Mouse (Mus musculus) neural tube, embryonic 14.5 days (tissue): ENCODE results near the gene Hnrnpa3. TPM values are rescaled to one million over a fixed set of nuclear protein-coding genes. Genes with fewer than 3 reads are reported as not detected.

Source experiments
- ATAC-seq: fragments of 200-750 bp; cut with Nextera tagmentation; 2 replicates; pipeline ENCODE4 v1.8.0; 2017; ENCODE audit warnings: low read depth, mild to moderate bottlenecking, moderate TSS enrichment, moderate library complexity
- H3K27ac ChIP-seq: fragments of 300-500 bp; sonication (generic); 2 replicates; pipeline ENCODE4 v1.5.1; 2014; ENCODE audit warnings: low read depth, mild to moderate bottlenecking, control low read depth, low read length, moderate library complexity, mixed read lengths
- H3K27me3 ChIP-seq: fragments of 300-500 bp; sonication (generic); 2 replicates; pipeline ENCODE4 v1.6.1; 2014; ENCODE audit warnings: low read length; ENCODE audit not compliant: control insufficient read depth, insufficient read depth
- H3K36me3 ChIP-seq: fragments of 300-500 bp; sonication (generic); 2 replicates; pipeline ENCODE4 v1.6.1; 2014; ENCODE audit warnings: low read length, mixed read lengths; ENCODE audit not compliant: control insufficient read depth, insufficient read depth
- H3K4me1 ChIP-seq: fragments of 300-500 bp; sonication (generic); 2 replicates; pipeline ENCODE4 v1.6.1; 2014; ENCODE audit warnings: low read length; ENCODE audit not compliant: control insufficient read depth, insufficient read depth
- H3K4me2 ChIP-seq: fragments of 300-500 bp; sonication (generic); 2 replicates; pipeline ENCODE4 v1.6.1; 2014; ENCODE audit warnings: mild to moderate bottlenecking, low read depth, low read length, control low read depth
- H3K4me3 ChIP-seq: fragments of 300-500 bp; sonication (generic); 2 replicates; pipeline ENCODE4 v1.5.1; 2014; ENCODE audit warnings: low read depth, low read length, control low read depth, mixed read lengths
- H3K9ac ChIP-seq: fragments of 300-500 bp; sonication (generic); replicated peaks from 2 replicates; pipeline ENCODE4 v1.6.1; 2014; ENCODE audit warnings: low read depth, mild to moderate bottlenecking, control low read depth, low read length, mixed read lengths
- H3K9me3 ChIP-seq: fragments of 300-500 bp; sonication (generic); 2 replicates; pipeline ENCODE4 v1.6.1; 2016; ENCODE audit warnings: low read length; ENCODE audit not compliant: control insufficient read depth
- WGBS: fragments of 180-500 bp; shearing (Covaris S2); extraction: QIAGEN DNeasy Blood & Tissue Kit; methylation state at CpG from one replicate; pipeline ENCODE4 v1.1.7; 2014; 5-methylcytosine and 5-hydroxymethylcytosine counted together
- polyA plus RNA-seq: library from polyadenylated mRNA; unstranded; fragments of >200 nt; fragmentation: Nextera tagmentation; extraction: Ambion mirVana; gene quantifications from 2 replicates; pipeline ENCODE4 v1.2.1, GENCODE M21; 2014

The Hnrnpa3 gene
- polyA plus RNA-seq, 1 experiment from 2014 or later: 130 TPM

DNA sequence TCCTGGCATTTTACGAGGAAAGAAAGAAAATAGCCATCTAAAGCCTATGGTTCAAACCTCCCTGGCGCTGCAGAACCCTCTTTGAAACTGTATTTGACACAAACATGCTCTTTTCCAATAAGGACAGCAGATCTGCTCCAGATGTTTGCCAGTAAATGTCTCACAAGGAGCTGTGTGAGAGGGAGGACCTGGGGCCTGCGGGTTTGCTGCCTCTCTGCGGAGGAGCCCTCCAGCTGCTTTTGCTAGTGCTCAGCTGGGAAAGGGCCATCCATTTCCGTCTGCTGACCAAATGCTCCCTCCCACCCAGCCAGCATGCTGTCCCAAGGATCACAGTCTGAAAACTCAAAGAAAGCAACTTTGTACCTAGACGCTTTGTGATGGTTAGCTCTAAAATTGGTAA, 40.3 kb upstream of the Hnrnpa3 start:
- H3K4me2 ChIP-seq: no peak overlapping the region
- no peak for ATAC-seq
- no peaks in the 10 kb centered on the region for H3K36me3 ChIP-seq
- no peaks in the 10 kb centered on the region for H3K27me3 ChIP-seq
- H3K4me1 ChIP-seq: no peaks in the 10 kb centered on the region
- no peak overlapping the region for H3K4me3 ChIP-seq
- H3K9me3 ChIP-seq: no peaks in the 10 kb centered on the region
- no peak overlapping the region for H3K9ac ChIP-seq
- WGBS: 57% methylated on average over 6 of the region's 6 CpGs
- H3K27ac ChIP-seq: no peak overlapping the region

DNA sequence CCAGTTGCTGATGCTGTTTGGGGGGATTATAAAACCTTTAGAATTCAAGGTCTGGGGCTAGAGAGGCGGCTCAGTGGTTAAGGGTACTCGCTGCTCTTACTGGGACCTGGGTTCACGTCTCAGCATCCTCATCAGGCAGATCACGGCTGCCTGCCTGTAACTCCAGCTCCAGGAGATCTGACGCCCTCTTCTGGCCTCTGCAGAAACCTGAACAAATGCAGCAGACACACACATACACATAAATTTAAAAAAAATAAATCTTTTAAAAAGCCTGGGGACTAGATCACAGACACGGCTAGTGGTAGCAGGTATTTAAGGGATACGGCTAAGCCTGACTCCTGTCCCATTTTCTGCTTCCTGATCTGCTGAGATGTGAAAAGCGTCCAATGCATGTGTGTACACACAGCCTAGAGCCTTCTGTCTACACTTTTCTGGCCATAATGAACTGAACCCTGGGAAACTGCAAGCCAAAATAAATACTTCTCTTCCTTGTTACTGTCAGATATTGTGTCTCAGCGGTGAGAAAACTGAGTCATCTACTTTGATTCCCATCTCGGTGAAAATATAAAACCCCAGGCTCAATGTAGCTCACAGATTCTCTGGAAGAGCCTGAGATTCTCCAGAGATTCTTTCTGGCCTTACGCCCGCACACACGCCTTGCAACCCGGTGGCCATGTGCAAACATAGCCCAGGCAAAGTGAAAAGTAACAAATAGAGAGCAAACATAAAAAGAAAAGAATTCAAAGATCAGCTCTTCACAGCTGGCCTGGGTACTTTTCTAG, 37.0 kb upstream of the Hnrnpa3 start:
- Histone ChIP-seq H3K36me3 (no peaks in the 10 kb centered on the region), H3K9ac (no peak overlapping the region), H3K4me1 (no peaks in the 10 kb centered on the region), H3K27ac (no peak overlapping the region), H3K4me3 (no peak overlapping the region), H3K27me3 (no peaks in the 10 kb centered on the region), H3K9me3 (no peaks in the 10 kb centered on the region), H3K4me2 (no peak overlapping the region)
- ATAC-seq: no peak
- WGBS: 83% methylated on average over 14 of the region's 14 CpGs

DNA sequence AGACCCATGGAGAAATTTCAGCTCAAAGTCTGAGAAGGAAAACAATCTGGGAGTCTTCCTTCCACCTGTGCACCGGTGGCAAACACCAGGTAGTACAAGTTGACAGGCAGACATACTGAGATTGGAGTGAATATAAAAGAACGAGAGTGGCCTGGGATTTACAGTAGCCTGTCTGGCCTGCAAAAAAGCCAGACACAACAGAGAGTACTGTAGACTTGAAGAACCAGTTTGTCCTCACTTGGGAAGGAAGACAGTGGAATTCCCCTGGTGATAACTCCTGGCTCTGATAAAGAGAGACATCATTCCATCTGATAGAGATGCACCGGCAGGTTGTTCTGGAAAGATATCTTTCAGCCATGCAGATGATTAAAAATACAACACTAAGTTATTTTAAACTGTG, 34.0 kb upstream of the Hnrnpa3 start:
- Histone ChIP-seq H3K27ac (no peak overlapping the region), H3K9me3 (no peaks in the 10 kb centered on the region), H3K9ac (no peak overlapping the region), H3K4me1 (no peaks in the 10 kb centered on the region), H3K36me3 (no peaks in the 10 kb centered on the region), H3K4me3 (no peak overlapping the region), H3K4me2 (no peak overlapping the region), H3K27me3 (no peaks in the 10 kb centered on the region)
- WGBS: 88% methylated on average over 3 of the region's 3 CpGs
- ATAC-seq: no peak

DNA sequence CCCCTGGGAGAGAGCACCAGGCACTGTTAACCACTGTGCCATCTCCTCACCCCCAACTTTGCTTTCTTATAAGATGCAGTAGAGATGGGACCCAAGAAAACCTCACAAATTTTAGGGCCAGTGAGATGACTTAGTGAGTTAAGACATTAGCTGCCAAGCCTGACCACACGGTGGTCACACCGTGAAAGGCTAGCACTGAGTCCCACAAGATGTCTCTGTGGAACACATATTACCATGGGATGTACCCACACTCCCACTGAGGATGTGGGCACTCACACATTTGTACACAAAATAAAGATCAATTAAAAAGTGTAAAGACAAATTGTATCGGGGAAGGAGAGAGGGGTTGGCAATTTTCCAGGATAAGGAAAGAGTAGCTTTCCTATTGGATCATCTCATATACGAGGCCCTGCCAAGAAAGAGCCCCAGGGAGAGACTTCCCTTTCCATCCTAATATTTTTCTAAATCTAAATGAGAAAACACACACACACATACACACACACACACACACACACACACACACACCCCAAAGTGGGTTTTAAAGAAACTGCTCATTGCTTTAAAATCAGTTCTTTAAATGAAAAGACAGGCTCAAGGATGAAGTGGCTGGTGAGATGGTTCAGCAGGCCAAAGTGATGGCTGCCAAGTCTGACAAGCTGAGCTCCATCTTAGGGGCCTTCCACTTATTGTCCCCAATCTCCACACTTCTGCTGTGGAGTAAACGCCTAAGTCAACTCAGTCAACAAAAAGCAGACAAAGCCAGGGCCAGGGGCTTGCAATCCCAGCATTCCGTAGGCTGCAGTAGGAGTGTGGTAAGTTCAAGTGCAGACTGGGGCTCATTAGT, 32.2 kb upstream of the Hnrnpa3 start:
- 72% methylated on average over 6 of the region's 6 CpGs for whole genome bisulfite sequencing
- Histone ChIP-seq H3K4me3 (no peak overlapping the region), H3K36me3 (no peaks in the 10 kb centered on the region), H3K4me2 (no peak overlapping the region), H3K27me3 (no peaks in the 10 kb centered on the region), H3K9me3 (no peaks in the 10 kb centered on the region), H3K27ac (no peak overlapping the region), H3K4me1 (no peaks in the 10 kb centered on the region), H3K9ac (no peak overlapping the region)
- ATAC-seq: no peak

DNA sequence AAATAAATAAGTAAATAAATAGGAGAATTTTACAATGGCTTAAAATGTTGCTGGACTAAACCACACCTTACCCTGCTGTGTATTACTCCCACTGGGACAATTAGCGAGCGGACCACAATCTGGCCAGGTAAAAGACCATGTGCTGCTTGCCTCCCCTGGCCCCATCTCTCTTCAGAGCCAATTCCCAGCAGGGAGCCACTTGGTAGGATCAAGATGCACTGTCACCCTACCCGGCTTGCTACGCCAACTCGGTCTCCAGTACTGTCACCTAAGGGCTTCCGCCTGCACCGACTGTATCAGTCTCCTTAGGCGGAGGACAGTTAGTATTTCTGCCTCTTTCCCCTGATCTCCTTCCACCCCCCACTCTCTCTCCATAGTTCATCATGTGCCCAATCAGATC, 30.6 kb upstream of the Hnrnpa3 start:
- H3K27me3 ChIP-seq: no peaks in the 10 kb centered on the region
- no peak for ATAC-seq
- no peaks in the 10 kb centered on the region for H3K36me3 ChIP-seq
- H3K4me2 ChIP-seq: no peak overlapping the region
- H3K27ac ChIP-seq: no peak overlapping the region
- H3K4me1 ChIP-seq: no peaks in the 10 kb centered on the region
- no peak overlapping the region for H3K4me3 ChIP-seq
- H3K9ac ChIP-seq: no peak overlapping the region
- WGBS: 88% methylated on average over 8 of the region's 8 CpGs
- no peaks in the 10 kb centered on the region for H3K9me3 ChIP-seq

DNA sequence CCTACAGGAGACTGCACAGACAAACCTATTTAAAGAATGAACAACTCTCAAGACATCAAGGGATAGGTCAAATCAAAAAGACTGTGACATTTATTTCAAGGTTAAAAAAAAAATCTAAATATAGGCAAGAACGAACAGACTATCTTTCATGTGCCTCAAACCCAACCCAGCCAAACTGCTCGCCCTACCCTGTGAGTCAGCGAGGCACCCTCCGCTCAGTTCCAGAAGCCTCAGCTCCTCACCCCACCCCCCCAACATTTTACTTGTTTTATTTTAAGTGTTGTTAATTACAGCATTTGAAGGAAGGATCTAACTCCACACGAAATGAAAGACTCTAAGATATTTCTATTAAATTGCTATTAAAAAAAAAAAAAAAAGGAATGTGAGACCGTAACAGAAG, 27.6 kb upstream of the Hnrnpa3 start:
- no peak overlapping the region for H3K4me3 ChIP-seq
- WGBS: 87% methylated on average over 6 of the region's 6 CpGs
- H3K27ac ChIP-seq: no peak overlapping the region
- no peak for ATAC-seq
- no peaks in the 10 kb centered on the region for H3K27me3 ChIP-seq
- H3K36me3 ChIP-seq: no peaks in the 10 kb centered on the region
- no peak overlapping the region for H3K9ac ChIP-seq
- H3K9me3 ChIP-seq: no peaks in the 10 kb centered on the region
- H3K4me2 ChIP-seq: no peak overlapping the region
- H3K4me1 ChIP-seq: no peaks in the 10 kb centered on the region

DNA sequence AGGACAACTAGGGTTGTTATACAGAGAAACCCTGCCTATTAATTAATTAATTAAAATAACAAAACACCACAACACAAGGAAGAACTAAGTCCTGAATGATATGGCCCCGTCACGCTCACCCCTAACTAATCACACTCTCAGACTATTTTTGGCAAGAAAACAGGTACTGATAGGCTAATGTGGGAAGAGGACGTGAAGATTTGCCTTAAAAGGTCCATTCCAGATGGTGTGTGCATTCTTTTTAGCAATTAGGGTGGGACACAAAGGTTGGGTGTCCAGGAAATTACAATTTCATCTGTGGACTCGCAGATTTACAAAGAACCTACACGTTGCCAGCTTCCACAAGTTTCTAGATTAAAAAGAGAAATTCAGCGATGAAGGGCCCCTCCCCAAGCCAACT, 27.0 kb upstream of the Hnrnpa3 start:
- Histone ChIP-seq H3K27me3 (no peaks in the 10 kb centered on the region), H3K4me2 (no peak overlapping the region), H3K9me3 (no peaks in the 10 kb centered on the region), H3K36me3 (no peaks in the 10 kb centered on the region), H3K9ac (no peak overlapping the region), H3K4me1 (no peaks in the 10 kb centered on the region), H3K27ac (no peak overlapping the region), H3K4me3 (no peak overlapping the region)
- WGBS: 89% methylated on average over 6 of the region's 6 CpGs
- no peak for ATAC-seq

DNA sequence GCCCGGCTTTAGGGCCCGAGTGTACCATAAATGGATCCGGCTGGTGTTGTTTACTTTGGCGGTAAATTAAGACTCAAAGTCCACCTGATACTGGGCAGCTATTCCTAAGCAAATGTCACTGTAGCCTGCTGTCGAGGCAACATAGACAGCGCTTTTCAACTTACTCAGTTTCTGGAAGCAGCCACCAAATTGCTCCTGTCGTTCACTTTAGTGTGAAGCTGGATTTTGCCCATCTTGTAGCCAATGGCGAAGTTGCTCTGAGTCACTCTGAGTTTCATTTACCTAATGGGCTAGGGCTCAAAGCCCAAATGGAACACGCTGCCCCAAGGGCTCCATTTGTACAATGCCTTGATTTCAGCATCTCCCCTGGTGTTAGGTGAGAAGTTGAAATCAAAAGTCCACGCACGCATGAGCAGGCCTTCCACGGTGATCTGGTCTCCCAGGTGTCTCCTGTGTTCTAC, 26.3 kb upstream of the Hnrnpa3 start:
- Histone ChIP-seq H3K27me3 (no peaks in the 10 kb centered on the region), H3K36me3 (no peaks in the 10 kb centered on the region), H3K9me3 (no peaks in the 10 kb centered on the region), H3K4me2 (no peak overlapping the region), H3K4me1 (no peaks in the 10 kb centered on the region), H3K27ac (no peak overlapping the region), H3K4me3 (no peak overlapping the region), H3K9ac (no peak overlapping the region)
- WGBS: 91% methylated on average over 12 of the region's 12 CpGs
- no peak for ATAC-seq

DNA sequence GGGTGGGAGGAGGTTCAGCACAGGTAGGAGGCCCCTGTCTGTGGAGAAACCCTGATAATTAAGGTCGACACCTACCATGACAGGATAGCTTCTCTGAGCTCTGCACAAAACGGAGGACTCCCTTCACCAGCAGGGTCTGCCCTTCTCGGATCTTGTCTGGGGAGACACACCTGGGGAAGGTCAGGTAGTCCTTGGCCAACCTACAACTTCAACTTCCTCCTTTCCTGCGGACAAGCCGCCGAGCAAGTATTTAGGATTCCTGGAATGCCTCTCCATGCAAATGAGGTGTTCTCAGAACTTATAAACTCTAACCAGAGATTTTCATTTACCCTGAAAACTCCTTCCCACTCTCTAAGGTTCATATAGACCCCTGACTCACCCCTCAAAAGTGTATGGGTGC, 25.7 kb upstream of the Hnrnpa3 start:
- no peak overlapping the region for H3K4me3 ChIP-seq
- H3K4me1 ChIP-seq: no peaks in the 10 kb centered on the region
- 86% methylated on average over 6 of the region's 6 CpGs for WGBS
- H3K9ac ChIP-seq: no peak overlapping the region
- H3K36me3 ChIP-seq: no peaks in the 10 kb centered on the region
- no peak overlapping the region for H3K4me2 ChIP-seq
- H3K9me3 ChIP-seq: no peaks in the 10 kb centered on the region
- no peaks in the 10 kb centered on the region for H3K27me3 ChIP-seq
- ATAC-seq: no peak
- H3K27ac ChIP-seq: no peak overlapping the region
